Mouse (Mus musculus) intestine, embryonic 14.5 days (tissue): ENCODE results near the gene Vwa7. TPM values are rescaled to one million over a fixed set of nuclear protein-coding genes. Genes with fewer than 3 reads are reported as not detected.

Source experiments
- ATAC-seq: fragments of 200-750 bp; cut with Nextera tagmentation; replicated peaks from 2 replicates; pipeline ENCODE4 v1.8.0; 2017; ENCODE audit warnings: low read depth, moderate number of reproducible peaks, moderate TSS enrichment, moderate library complexity; ENCODE audit not compliant: low FRiP score, low TSS enrichment
- DNase-seq: peaks from one replicate; pipeline ENCODE4 v3.0.0-alpha.2; 2018; ENCODE audit warnings: low spot score
- H3K27ac ChIP-seq: fragments of 300-500 bp; sonication (generic); 2 replicates; pipeline ENCODE4 v1.5.1; 2014; ENCODE audit warnings: low read depth, mild to moderate bottlenecking, control low read depth
- H3K27me3 ChIP-seq: fragments of 300-500 bp; sonication (generic); replicated peaks from 2 replicates; pipeline ENCODE4 v1.6.1; 2014; ENCODE audit warnings: low read length, control low read depth; ENCODE audit not compliant: control insufficient read depth, insufficient read depth
- H3K36me3 ChIP-seq: fragments of 300-500 bp; sonication (generic); 2 replicates; pipeline ENCODE4 v1.6.1; 2014; ENCODE audit warnings: low read length, control low read depth; ENCODE audit not compliant: control insufficient read depth, insufficient read depth
- H3K4me1 ChIP-seq: fragments of 300-500 bp; sonication (generic); replicated peaks from 2 replicates; pipeline ENCODE4 v1.6.1; 2014; ENCODE audit warnings: low read length, control low read depth, mixed read lengths; ENCODE audit not compliant: control insufficient read depth, insufficient read depth
- H3K4me2 ChIP-seq: fragments of 300-500 bp; sonication (generic); 2 replicates; pipeline ENCODE4 v1.6.1; 2014; ENCODE audit warnings: low read length
- H3K4me3 ChIP-seq: fragments of 300-500 bp; sonication (generic); 2 replicates; pipeline ENCODE4 v1.5.1; 2014; ENCODE audit warnings: low read depth, low read length, control low read depth, mixed read lengths
- H3K9ac ChIP-seq: fragments of 300-500 bp; sonication (generic); 2 replicates; pipeline ENCODE4 v1.6.1; 2014; ENCODE audit warnings: mild to moderate bottlenecking, low read length
- H3K9me3 ChIP-seq: fragments of 300-500 bp; sonication (generic); 2 replicates; pipeline ENCODE4 v1.6.1; 2016; ENCODE audit warnings: low read length, control low read depth; ENCODE audit not compliant: control insufficient read depth
- WGBS: fragments of 180-500 bp; shearing (Covaris S2); extraction: QIAGEN DNeasy Blood & Tissue Kit; methylation state at CpG from one replicate; pipeline ENCODE4 v1.1.7; 2014; 5-methylcytosine and 5-hydroxymethylcytosine counted together
- polyA plus RNA-seq: library from polyadenylated mRNA; unstranded; fragments of >200 nt; fragmentation: Nextera tagmentation; extraction: Ambion mirVana; gene quantifications from 2 replicates; pipeline ENCODE4 v1.2.1, GENCODE M21; 2014

The Vwa7 gene
- polyA plus RNA-seq, 1 experiment from 2014 or later, result 0.26 TPM

DNA sequence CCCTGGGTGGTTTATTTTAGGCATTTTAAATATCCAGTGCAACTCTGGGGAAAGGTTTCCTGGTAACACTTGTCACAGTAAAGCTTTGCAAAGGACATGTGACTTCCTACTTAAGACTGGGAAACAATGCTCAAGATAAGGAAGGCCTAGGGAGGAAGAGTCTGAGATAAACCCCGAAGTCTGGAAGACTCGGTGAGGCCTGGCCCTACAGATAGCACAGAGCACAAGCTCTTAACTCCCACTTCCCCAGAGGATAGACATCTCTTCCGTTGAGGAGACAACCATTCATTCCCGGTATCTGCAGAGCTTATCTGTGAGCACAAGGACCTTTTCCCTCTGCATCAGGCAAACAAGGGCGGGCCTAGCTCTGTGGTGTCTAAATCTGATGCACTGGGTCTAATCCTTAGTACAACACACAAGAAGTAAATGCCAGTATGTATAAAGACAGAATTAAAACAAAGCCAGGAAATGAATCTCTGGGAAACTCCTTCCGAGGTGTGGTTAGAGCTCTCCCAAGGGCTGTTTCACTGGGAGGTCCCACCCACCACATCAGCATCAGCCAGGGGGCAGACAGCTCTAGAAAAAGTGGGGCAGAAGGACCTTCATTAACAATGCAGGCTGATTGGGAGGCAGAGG lies 5.6 kb downstream of the Vwa7 start:
- DNase-seq (no peak), ATAC-seq (no peak)
- Histone ChIP-seq H3K27ac (peak overlapping the region; percentile 40; the same call in 1 of the 2 replicates), H3K4me2 (no peak overlapping the region), H3K9me3 (no peaks in the 10 kb centered on the region), H3K9ac (no peak overlapping the region), H3K4me1 (peaks cover 10% of the 10 kb centered on the region; the same call in 1 of the 2 replicates), H3K4me3 (no peak overlapping the region), H3K27me3 (no peaks in the 10 kb centered on the region), H3K36me3 (0 out of 2 replicates have a peak, but pooled peaks cover 2% of the 10 kb centered on the region)
- 37% methylated on average over 6 of the region's 6 CpGs for WGBS

DNA sequence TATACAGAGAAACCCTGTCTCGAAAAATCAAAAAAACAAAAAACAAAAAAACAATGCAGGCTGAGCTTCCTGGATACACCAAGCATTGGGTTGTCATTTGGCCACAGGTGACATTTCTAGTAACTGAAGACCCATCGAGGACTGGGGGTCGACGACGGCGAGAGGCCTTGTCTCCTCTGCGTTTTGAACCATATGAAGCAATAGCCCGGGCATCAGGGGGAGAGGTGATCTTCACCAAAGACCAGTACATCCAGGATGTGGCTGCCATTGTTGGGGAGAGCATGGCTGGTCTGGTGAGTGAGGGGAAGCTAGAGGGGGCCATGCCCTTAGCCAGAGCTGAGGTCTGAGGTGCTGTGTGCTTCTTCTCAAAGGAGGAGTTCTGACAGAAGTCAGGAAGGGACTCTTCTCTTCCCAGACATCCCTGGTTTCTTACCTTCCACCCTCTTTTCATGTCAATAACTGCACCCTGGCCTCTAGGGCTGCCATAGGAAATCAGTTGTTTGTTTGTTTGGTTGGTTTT lies 6.2 kb downstream of the Vwa7 start:
- no peak overlapping the region for H3K4me2 ChIP-seq

DNA sequence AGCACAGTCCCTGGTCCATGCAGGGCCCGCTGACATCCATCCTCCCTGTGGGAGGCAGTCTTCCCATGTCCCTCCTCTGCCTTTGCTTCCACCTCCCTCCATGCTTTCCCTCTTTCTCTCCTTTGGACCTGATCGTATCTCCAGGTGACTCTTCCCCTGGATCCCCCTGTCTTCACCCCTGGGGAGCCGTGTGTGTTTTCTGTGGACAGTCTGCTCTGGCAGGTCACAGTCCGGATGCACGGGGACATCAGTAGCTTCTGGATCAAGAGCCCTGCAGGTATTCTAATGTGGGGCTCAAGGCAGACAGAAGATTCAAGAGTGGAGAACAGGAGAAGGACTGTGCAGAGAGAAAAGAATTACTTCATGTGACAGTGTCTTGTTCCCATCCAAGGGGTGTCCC lies 6.8 kb downstream of the Vwa7 start:
- ATAC-seq, result no peak
- 76% methylated on average over 5 of the region's 5 CpGs for WGBS
- no peaks in the 10 kb centered on the region for H3K9me3 ChIP-seq
- no peak overlapping the region for H3K9ac ChIP-seq
- peaks cover 20% of the 10 kb centered on the region; the same call in 1 of the 2 replicates for H3K4me1 ChIP-seq
- no peak overlapping the region for H3K4me2 ChIP-seq
- no peak for DNase-seq
- H3K27ac ChIP-seq, result no peak overlapping the region
- no peak overlapping the region for H3K4me3 ChIP-seq
- no peaks in the 10 kb centered on the region for H3K27me3 ChIP-seq
- H3K36me3 ChIP-seq, result no peaks in the 10 kb centered on the region

More for the DNA sequence above, 6.2 kb downstream of the Vwa7 start:
- no peaks in the 10 kb centered on the region for H3K27me3 ChIP-seq
- ATAC-seq, result no peak
- no peak for DNase-seq
- H3K9ac ChIP-seq, result no peak overlapping the region
- no peaks in the 10 kb centered on the region for H3K36me3 ChIP-seq
- 92% methylated on average over 8 of the region's 8 CpGs for WGBS
- H3K4me1 ChIP-seq, result peaks cover 16% of the 10 kb centered on the region; the same call in 1 of the 2 replicates
- H3K9me3 ChIP-seq, result no peaks in the 10 kb centered on the region
- H3K27ac ChIP-seq, result no peak overlapping the region; the same call in 1 of the 2 replicates
- H3K4me3 ChIP-seq, result no peak overlapping the region

DNA sequence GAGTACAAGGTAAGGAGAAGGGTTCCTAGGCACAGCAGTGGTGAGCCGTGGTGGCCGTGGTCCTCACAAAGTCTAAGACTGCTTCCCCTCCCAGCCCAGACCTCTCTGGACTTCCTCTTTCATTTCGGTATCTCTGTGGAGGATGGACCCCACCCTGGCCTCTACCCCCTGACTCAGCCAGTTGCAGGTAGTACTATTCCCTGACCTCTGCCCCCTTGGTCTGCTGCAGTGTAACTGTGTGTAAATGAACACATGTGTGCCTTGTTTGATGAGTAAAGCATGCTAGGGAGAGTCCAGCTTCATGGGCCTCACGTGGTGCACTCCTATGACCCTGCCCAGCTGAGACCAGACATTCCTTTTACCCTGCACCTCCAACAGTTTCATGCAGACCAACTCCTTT lies 7.4 kb downstream of the Vwa7 start:
- no peaks in the 10 kb centered on the region for H3K36me3 ChIP-seq
- DNase-seq (no peak), ATAC-seq (peak; percentile 14; the same call in 1 of the 2 replicates)
- no peak overlapping the region for H3K4me3 ChIP-seq
- H3K4me2 ChIP-seq, result no peak overlapping the region
- H3K9me3 ChIP-seq, result no peaks in the 10 kb centered on the region
- H3K9ac ChIP-seq, result no peak overlapping the region
- no peak overlapping the region for H3K27ac ChIP-seq
- peaks cover 20% of the 10 kb centered on the region; the same call in 1 of the 2 replicates for H3K4me1 ChIP-seq
- WGBS, result 63% methylated on average over 4 of the region's 4 CpGs
- no peaks in the 10 kb centered on the region for H3K27me3 ChIP-seq

DNA sequence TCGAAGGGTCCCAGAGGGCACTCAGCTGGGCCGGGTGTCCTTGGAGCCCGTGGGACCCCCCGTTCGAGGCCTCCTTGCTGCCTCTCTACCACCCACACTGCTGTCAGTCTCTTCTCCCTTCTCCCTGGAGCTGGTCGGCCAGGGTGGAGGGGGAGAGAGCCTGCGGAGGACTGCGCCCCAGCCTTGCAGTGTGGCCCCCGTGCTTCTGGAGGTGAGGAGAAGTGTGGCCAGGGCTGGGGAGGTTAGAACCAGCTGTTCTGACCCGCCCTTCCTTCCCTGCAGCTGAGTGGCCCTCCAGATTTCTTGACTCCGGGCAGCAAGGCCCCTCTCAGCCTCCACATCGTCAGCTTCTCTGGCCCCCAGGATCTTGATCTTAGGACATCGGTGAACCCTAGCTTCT lies 7.9 kb downstream of the Vwa7 start:
- no peaks in the 10 kb centered on the region for H3K27me3 ChIP-seq
- H3K9ac ChIP-seq, result no peak overlapping the region
- ATAC-seq (no peak), DNase-seq (no peak)
- H3K4me2 ChIP-seq, result no peak overlapping the region
- H3K36me3 ChIP-seq, result no peaks in the 10 kb centered on the region
- WGBS, result 70% methylated on average over 13 of the region's 13 CpGs
- no peak overlapping the region for H3K27ac ChIP-seq
- peaks cover 20% of the 10 kb centered on the region; the same call in 1 of the 2 replicates for H3K4me1 ChIP-seq
- no peak overlapping the region for H3K4me3 ChIP-seq
- H3K9me3 ChIP-seq, result no peaks in the 10 kb centered on the region

DNA sequence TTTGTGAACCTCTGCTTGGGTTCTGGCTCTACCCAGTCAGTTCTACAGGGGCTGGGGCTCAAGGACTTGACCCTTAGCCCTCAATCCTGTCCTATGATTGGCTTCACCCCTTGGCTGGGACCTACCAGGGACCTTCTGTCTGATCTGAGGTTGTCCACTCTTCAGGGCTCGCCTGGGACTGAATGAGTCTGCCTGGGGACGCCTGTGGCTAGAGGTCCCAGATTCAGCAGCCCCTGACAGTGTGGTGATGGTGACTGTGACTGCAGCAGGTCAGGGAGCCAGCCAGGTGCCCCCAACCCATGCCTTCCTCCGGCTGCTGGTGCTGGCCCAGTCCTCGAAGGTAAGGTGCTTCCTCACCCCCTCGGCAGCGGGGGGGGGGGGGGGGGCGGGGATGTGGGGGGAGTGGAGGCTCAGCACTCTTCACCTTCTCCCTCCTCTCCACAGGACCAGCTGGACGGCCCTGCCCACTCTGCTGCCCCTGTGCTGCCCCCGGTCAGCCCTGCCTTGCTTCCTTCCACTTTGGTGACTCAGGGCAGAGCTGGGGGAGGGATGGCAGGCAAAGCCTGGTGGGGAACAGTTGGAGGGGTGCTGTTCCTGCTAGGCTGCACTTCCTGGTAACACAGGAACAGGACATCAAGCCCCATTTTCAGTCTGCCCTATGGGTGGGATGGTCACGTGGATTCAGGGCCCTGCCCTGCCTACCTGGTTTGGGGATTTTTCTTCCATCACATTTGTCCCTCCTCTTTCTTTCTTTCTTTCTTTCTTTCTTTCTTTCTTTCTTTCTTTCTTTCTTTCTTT lies 8.5 kb downstream of the Vwa7 start:
- Histone ChIP-seq H3K9ac (no peak overlapping the region), H3K36me3 (no peaks in the 10 kb centered on the region), H3K27me3 (no peaks in the 10 kb centered on the region), H3K27ac (no peak overlapping the region), H3K4me2 (no peak overlapping the region), H3K4me3 (no peak overlapping the region), H3K9me3 (no peaks in the 10 kb centered on the region), H3K4me1 (peaks cover 20% of the 10 kb centered on the region; the same call in 1 of the 2 replicates)
- WGBS, result 59% methylated on average over 7 of the region's 10 CpGs
- ATAC-seq (no peak), DNase-seq (no peak)

DNA sequence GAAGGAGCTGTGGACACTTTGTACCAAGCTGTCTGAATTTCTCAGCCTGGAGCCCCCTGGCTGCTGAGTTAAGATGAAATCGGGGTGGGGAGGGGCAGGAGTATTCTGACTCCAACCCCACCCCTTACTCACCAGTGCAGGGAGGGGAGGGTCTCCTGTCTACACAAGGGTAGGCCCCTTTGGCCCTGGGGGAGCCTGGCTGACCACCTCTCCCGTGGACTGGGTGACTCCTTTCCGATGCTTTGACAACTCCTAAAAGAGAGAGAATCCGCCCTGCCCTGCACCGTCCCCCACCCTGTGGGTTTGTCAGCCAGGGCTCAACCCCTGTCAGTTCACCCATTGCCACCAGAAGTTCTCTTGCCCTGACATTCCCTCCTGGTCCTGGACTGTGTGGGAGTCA lies 9.8 kb downstream of the Vwa7 start:
- Histone ChIP-seq H3K27me3 (no peaks in the 10 kb centered on the region), H3K9me3 (no peaks in the 10 kb centered on the region), H3K36me3 (no peaks in the 10 kb centered on the region), H3K9ac (no peak overlapping the region), H3K4me3 (no peak overlapping the region), H3K4me2 (no peak overlapping the region), H3K27ac (no peak overlapping the region), H3K4me1 (peaks cover 20% of the 10 kb centered on the region; the same call in 1 of the 2 replicates)
- no peak for DNase-seq
- 82% methylated on average over 5 of the region's 5 CpGs for WGBS
- ATAC-seq, result no peak

DNA sequence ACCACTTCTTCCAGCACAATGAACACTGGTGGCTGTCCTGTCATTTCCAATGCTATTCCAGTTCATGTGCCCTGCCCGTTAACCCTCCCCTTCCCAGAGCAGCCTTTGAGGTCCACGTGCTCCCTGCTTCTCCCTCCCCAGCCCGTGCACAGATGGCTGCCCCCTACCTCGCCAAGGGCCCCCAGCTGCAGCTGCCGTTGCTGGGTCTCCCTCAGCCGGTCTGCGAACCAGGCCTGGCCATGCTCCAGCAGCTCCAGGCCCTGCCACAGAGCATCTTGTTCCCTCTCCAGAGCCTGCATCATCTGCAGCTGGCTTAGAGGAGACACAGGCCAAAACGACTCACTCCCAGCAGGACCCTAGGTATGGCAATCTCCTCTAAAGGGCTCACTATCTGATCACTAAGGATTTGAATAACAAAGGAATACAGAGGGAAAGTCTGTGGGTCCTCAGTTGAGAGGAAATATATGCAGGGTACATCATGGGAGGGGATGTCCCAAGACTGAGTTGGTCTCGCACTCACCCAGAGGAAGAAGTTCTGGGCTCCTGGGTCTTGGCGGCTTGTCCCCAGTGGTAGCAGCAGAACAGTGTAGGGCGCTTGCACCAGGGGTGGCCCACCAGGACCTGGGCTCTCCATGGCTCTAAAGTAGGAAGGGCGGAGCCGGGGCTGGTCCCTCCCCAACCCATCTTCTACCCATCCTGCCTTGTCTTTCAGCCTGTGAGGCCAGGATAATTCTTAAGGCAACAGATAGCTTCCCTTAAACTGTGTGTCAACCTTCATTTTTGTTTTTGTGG lies 11.1 kb downstream of the Vwa7 start, which contains the start of gene Sapcd1:
Gene Sapcd1, minus strand, starts transcription at position 740 of the 792 bp plus-strand sequence.
- Histone ChIP-seq H3K9me3 (no peaks in the 10 kb centered on the region), H3K4me3 (peak within 1 kb of the TSS; percentile 1; the same call in 1 of the 2 replicates), H3K36me3 (no peaks in the 10 kb centered on the region), H3K27me3 (no peaks in the 10 kb centered on the region), H3K4me2 (peak within 1 kb of the TSS; percentile 29), H3K4me1 (peaks cover 14% of the 10 kb centered on the region; the same call in 1 of the 2 replicates), H3K9ac (0 out of 2 replicates have a peak within 1 kb of the TSS, but pooled peaks have one; percentile 5), H3K27ac (peak within 1 kb of the TSS; percentile 77)
- DNase-seq (peak; percentile 67), ATAC-seq (peak; percentile 40)
- WGBS, result 38% methylated on average over 13 of the region's 13 CpGs
